Mouse (Mus musculus): Measurements from ENCODE around the gene Naa15.

Naa15 gene

GRCm38 (mm10) chr3:51521262-51521661 lies 106.3 kb downstream of the Naa15 start:
- DNase-seq, result no peak

- no peak for DNase-seq
Observed at GRCm38 (mm10) chr3:51525186-51525785, 110.3 kb downstream of the Naa15 start.
